Comparison of ENCODE assay signal across 8 mouse cellular contexts in genomic region chr10:127189651-127190381, GRCm38 (mm10). TPM values are rescaled to one million over a fixed set of nuclear protein-coding genes. Genes with fewer than 3 reads are reported as not detected.
DNase-seq lines count a peak whose midpoint lies in the region; ATAC-seq and TF ChIP-seq lines count a peak whose summit lies in the region.

Arhgef25 (minus strand) TSS chr10:127190083.

- H3K4me1 ChIP-seq in forebrain, postnatal 0 days (ENCODE audit: insufficient read depth) = peaks cover 15% of the 10 kb centered on the region
- peaks cover 11% of the 10 kb centered on the region for H3K4me1 ChIP-seq in hindbrain, embryonic 11.5 days (replicated peaks; ENCODE audit: control insufficient read depth, insufficient read depth, low read length)
- H3K4me1 ChIP-seq in limb, embryonic 10.5 days = peaks cover 64% of the 10 kb centered on the region
- peaks cover 51% of the 10 kb centered on the region for H3K4me1 ChIP-seq in midbrain, embryonic 13.5 days (replicated peaks)

- ATAC-seq in CD4-positive, CD25-positive, alpha-beta regulatory T cell, adult 4 months = no peak
- ATAC-seq in forebrain, postnatal 0 days = no peak
- ATAC-seq in hindbrain, embryonic 11.5 days (ENCODE audit: low FRiP score) = peak; percentile 17
- 0 out of 2 replicates have a peak, but pooled peaks have one; percentile 8 for ATAC-seq in midbrain, embryonic 13.5 days

- peaks cover 30% of the 10 kb centered on the region for H3K36me3 ChIP-seq in forebrain, postnatal 0 days (ENCODE audit: insufficient read depth)
- H3K36me3 ChIP-seq in hindbrain, embryonic 11.5 days (ENCODE audit: control insufficient read depth, insufficient read depth, low read length) = 0 out of 2 replicates have a peak, but pooled peaks cover 4% of the 10 kb centered on the region
- H3K36me3 ChIP-seq in limb, embryonic 10.5 days = peaks cover 56% of the 10 kb centered on the region
- peaks cover 32% of the 10 kb centered on the region for H3K36me3 ChIP-seq in midbrain, embryonic 13.5 days

- H3K9me3 ChIP-seq in forebrain, postnatal 0 days (ENCODE audit: low read length) = no peaks in the 10 kb centered on the region
- no peaks in the 10 kb centered on the region for H3K9me3 ChIP-seq in hindbrain, embryonic 11.5 days (ENCODE audit: control insufficient read depth, low read length)
- no peaks in the 10 kb centered on the region for H3K9me3 ChIP-seq in limb, embryonic 10.5 days (replicated peaks)
- H3K9me3 ChIP-seq in midbrain, embryonic 13.5 days = no peaks in the 10 kb centered on the region

- H3K9ac ChIP-seq in forebrain, postnatal 0 days = peak within 1 kb of the TSS; percentile 80
- peak within 1 kb of the TSS; percentile 92 for H3K9ac ChIP-seq in hindbrain, embryonic 11.5 days (ENCODE audit: low read depth, low read length)
- H3K9ac ChIP-seq in midbrain, embryonic 13.5 days (replicated peaks) = peak within 1 kb of the TSS; percentile 85

- WGBS in forebrain, postnatal 0 days = 4% methylated on average over 34 of the region's 35 CpGs
- WGBS in hindbrain, embryonic 11.5 days = 1% methylated on average over 35 of the region's 35 CpGs
- under 1% methylated on average over 35 of the region's 35 CpGs for WGBS in limb, embryonic 10.5 days
- WGBS in midbrain, embryonic 13.5 days = under 1% methylated on average over 35 of the region's 35 CpGs

- H3K27me3 ChIP-seq in forebrain, postnatal 0 days (ENCODE audit: insufficient read depth, low read length) = no peaks in the 10 kb centered on the region
- H3K27me3 ChIP-seq in hindbrain, embryonic 11.5 days (ENCODE audit: control insufficient read depth, insufficient read depth, low read length) = no peaks in the 10 kb centered on the region
- peaks cover 8% of the 10 kb centered on the region for H3K27me3 ChIP-seq in limb, embryonic 10.5 days (ENCODE audit: low read depth, poor library complexity, severe bottlenecking)
- H3K27me3 ChIP-seq in midbrain, embryonic 13.5 days = no peaks in the 10 kb centered on the region

- H3K4me2 ChIP-seq in forebrain, postnatal 0 days (ENCODE audit: low read depth) = peak within 1 kb of the TSS; percentile 99
- peak within 1 kb of the TSS; percentile 99 for H3K4me2 ChIP-seq in hindbrain, embryonic 11.5 days (replicated peaks; ENCODE audit: low read depth, low read length)
- H3K4me2 ChIP-seq in midbrain, embryonic 13.5 days (replicated peaks) = peak within 1 kb of the TSS; percentile 99

- peak; percentile 13 for DNase-seq in CD4-positive, CD25-positive, alpha-beta regulatory T cell, adult 2 months (ENCODE audit: low read depth, low spot score)
- peak; percentile 64 for DNase-seq in adrenal gland, postnatal 10 days
- DNase-seq in forebrain, postnatal 0 days = peak; percentile 38
- peak; percentile 61 for DNase-seq in hindbrain, embryonic 11.5 days (ENCODE audit: low spot score)
- DNase-seq in limb, embryonic 10.5 days (ENCODE audit: low spot score) = peak; percentile 77
- DNase-seq in yolk sac, embryonic 10.5 days (ENCODE audit: low spot score) = peak; percentile 67

- H3K27ac ChIP-seq in forebrain, postnatal 0 days (ENCODE audit: low read depth, low read length) = peak within 1 kb of the TSS; percentile 70
- H3K27ac ChIP-seq in hindbrain, embryonic 11.5 days (ENCODE audit: low read depth, low read length) = peak within 1 kb of the TSS; percentile 90
- H3K27ac ChIP-seq in limb, embryonic 10.5 days = peak within 1 kb of the TSS; percentile 94
- H3K27ac ChIP-seq in midbrain, embryonic 13.5 days = peak within 1 kb of the TSS; percentile 81; the same call in 1 of the 2 replicates

- peak within 1 kb of the TSS; percentile 64 for H3K4me3 ChIP-seq in forebrain, postnatal 0 days (ENCODE audit: low read depth, low read length)
- peak within 1 kb of the TSS; percentile 77 for H3K4me3 ChIP-seq in hindbrain, embryonic 11.5 days (ENCODE audit: low read depth, low read length)
- peak within 1 kb of the TSS; percentile 79 for H3K4me3 ChIP-seq in limb, embryonic 10.5 days
- H3K4me3 ChIP-seq in midbrain, embryonic 13.5 days (replicated peaks) = peak within 1 kb of the TSS; percentile 68

- TF ChIP-seq CTCF in forebrain, postnatal 0 days (IDR thresholded peaks at IDR 0.05; ENCODE audit: low read depth) = no peak

RNA-seq across cellular contexts. Expression of gene Arhgef25, which starts in this region (rescaled TPM):
- polyA plus RNA-seq in CD4-positive, CD25-positive, alpha-beta regulatory T cell, adult 4 months (2017; shearing (Covaris generic)) = under 1 TPM in 1 of 2 experiments, not detected in 1; 0.38 TPM
- 10 to 100 TPM; 18.1 to 26.5 TPM for total RNA-seq in adrenal gland, postnatal 10 days (2021)
- 45.4 and 61.3 TPM in 2 replicates for total RNA-seq in forebrain, postnatal 0 days (2014; rRNA removed)
- polyA plus RNA-seq in forebrain, postnatal 0 days (2015; fragmentation: Nextera tagmentation; extraction: Ambion mirVana) = 14.8 and 16.9 TPM in 2 replicates
- polyA plus RNA-seq in hindbrain, embryonic 11.5 days (2014; fragmentation: Nextera tagmentation; extraction: Ambion mirVana) = 30.1 and 32.0 TPM in 2 replicates
- 25.8 and 36.3 TPM in 2 replicates for polyA plus RNA-seq in limb, embryonic 10.5 days (2016; fragmentation: Nextera tagmentation; extraction: Ambion mirVana)
- polyA plus RNA-seq in midbrain, embryonic 13.5 days (2015; fragmentation: Nextera tagmentation; extraction: Ambion mirVana) = 20.2 and 24.5 TPM in 2 replicates

Comparison
In these comparisons a context has a peak if more than half of its experiments do, and no peak if none do; other contexts are left out.
1. RNA of gene Arhgef25 (polyA plus RNA-seq): 25.8 to 36.3 TPM in limb, embryonic 10.5 days, 30.1 to 32.0 TPM in hindbrain, embryonic 11.5 days, 20.2 to 24.5 TPM in midbrain, embryonic 13.5 days and 14.8 to 16.9 TPM in forebrain, postnatal 0 days; 0.38 TPM in CD4-positive, CD25-positive, alpha-beta regulatory T cell, adult 4 months; every median in the first group is over 10 times any median in the second.
2. DNase-seq: peak in every context shown above with its lines; median percentile 77 in limb, embryonic 10.5 days; 67 in yolk sac, embryonic 10.5 days; 64 in adrenal gland, postnatal 10 days; 61 in hindbrain, embryonic 11.5 days; 38 in forebrain, postnatal 0 days; 13 in CD4-positive, CD25-positive, alpha-beta regulatory T cell, adult 2 months.
3. ATAC-seq: peak in hindbrain, embryonic 11.5 days (single experiment) and midbrain, embryonic 13.5 days (single experiment); none in CD4-positive, CD25-positive, alpha-beta regulatory T cell, adult 4 months (single experiment) and forebrain, postnatal 0 days (single experiment).
4. Peak in every context shown above with its lines, with median percentiles within 50 percentile points of each other: H3K27ac ChIP-seq, H3K4me2 ChIP-seq, H3K4me3 ChIP-seq and H3K9ac ChIP-seq.